Mouse (Mus musculus) testis, adult 2 months (tissue): ENCODE data around the gene Axin1. TPM values are rescaled to one million over a fixed set of nuclear protein-coding genes. Genes with fewer than 3 reads are reported as not detected.

ENCODE experiments used
- H3K27ac ChIP-seq: fragments of 200-500 bp; 2 replicates; pipeline ENCODE4 v1.5.1; 2012; ENCODE audit warnings: low read depth, low read length; ENCODE audit not compliant: control insufficient read depth, insufficient read depth
- H3K27me3 ChIP-seq: fragments of 200-500 bp; 2 replicates; pipeline ENCODE4 v1.6.1; 2012; ENCODE audit warnings: mild to moderate bottlenecking, low read length, moderate library complexity; ENCODE audit not compliant: control insufficient read depth, insufficient read depth
- H3K36me3 ChIP-seq: fragments of 200-500 bp; 2 replicates; pipeline ENCODE4 v1.6.1; 2012; ENCODE audit warnings: mild to moderate bottlenecking, low read length; ENCODE audit not compliant: control insufficient read depth, insufficient read depth
- H3K4me1 ChIP-seq: fragments of 200-500 bp; 2 replicates; pipeline ENCODE4 v1.6.1; 2012; ENCODE audit warnings: low read length; ENCODE audit not compliant: control insufficient read depth, insufficient read depth
- H3K4me3 ChIP-seq: fragments of 200-500 bp; 2 replicates; pipeline ENCODE4 v1.5.1; 2012; ENCODE audit warnings: low read depth, mild to moderate bottlenecking, low read length, moderate library complexity, mixed read lengths; ENCODE audit not compliant: control insufficient read depth
- CTCF ChIP-seq: fragments of 200-500 bp; IDR thresholded peaks from 2 replicates; pipeline ENCODE4 v1.5.1; 2012; ENCODE audit warnings: low read depth, mild to moderate bottlenecking, inconsistent platforms, low read length, moderate library complexity; ENCODE audit not compliant: control insufficient read depth, insufficient read depth, insufficient replicate concordance
- POLR2A ChIP-seq: fragments of 200-500 bp; IDR thresholded peaks from 2 replicates; pipeline ENCODE4 v1.6.1; 2012; ENCODE audit warnings: low read depth, mild to moderate bottlenecking, inconsistent platforms, low read length, moderate library complexity; ENCODE audit not compliant: control insufficient read depth
- polyA plus RNA-seq: library from polyadenylated mRNA; depleted of rRNA; stranded (reverse); fragments of >200 nt; gene quantifications from 2 replicates; pipeline ENCODE4 v1.2.3, GENCODE M21; 2012

Axin1 gene
- polyA plus RNA-seq, 1 experiment, result 15.0 TPM

DNA sequence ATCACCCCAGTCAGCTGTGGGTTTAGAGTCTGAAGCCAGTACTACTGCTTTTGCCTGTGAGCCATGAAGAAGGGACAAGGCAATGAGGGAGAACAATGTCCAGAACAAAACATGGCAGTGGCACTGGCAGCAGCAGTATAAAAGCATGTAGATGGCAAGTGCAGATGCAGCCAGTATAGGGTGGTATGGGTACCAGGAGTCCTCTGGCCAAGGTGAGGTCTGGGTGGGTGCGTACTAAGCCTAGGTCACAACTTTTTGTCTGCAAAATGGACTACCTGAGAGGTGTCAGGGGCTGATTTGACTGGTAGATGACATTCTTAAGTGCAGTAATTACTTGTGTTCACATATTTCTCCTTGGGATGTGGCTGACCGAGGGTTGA lies 747 bp upstream of the Axin1 start:
- peaks cover 8% of the 10 kb centered on the region for H3K4me1 ChIP-seq
- TF ChIP-seq POLR2A (no peak), CTCF (no peak)

GRCm38 (mm10) chr17:26138901-26139381 lies 453 bp downstream of the Axin1 start:
- Histone ChIP-seq H3K27ac (peak overlapping the region; percentile 86), H3K4me3 (peak overlapping the region; percentile 98), H3K4me1 (peaks cover 8% of the 10 kb centered on the region), H3K27me3 (no peaks in the 10 kb centered on the region), H3K36me3 (no peaks in the 10 kb centered on the region; the same call in 1 of the 2 replicates)
- TF ChIP-seq POLR2A (no peak), CTCF (no peak)

More for the DNA sequence above, 747 bp upstream of the Axin1 start:
- H3K27ac ChIP-seq, result peak overlapping the region; percentile 83
- H3K27me3 ChIP-seq, result no peaks in the 10 kb centered on the region
- H3K4me3 ChIP-seq, result peak overlapping the region; percentile 98
- no peaks in the 10 kb centered on the region for H3K36me3 ChIP-seq

GRCm38 (mm10) chr17:26142796-26143195 lies 4.3 kb downstream of the Axin1 start:
- H3K4me3 ChIP-seq, result no peak overlapping the region
- TF ChIP-seq POLR2A (no peak), CTCF (no peak)
- no peaks in the 10 kb centered on the region; the same call in 1 of the 2 replicates for H3K36me3 ChIP-seq
- no peak overlapping the region for H3K27ac ChIP-seq
- peaks cover under 1% of the 10 kb centered on the region for H3K4me1 ChIP-seq
- H3K27me3 ChIP-seq, result no peaks in the 10 kb centered on the region

DNA sequence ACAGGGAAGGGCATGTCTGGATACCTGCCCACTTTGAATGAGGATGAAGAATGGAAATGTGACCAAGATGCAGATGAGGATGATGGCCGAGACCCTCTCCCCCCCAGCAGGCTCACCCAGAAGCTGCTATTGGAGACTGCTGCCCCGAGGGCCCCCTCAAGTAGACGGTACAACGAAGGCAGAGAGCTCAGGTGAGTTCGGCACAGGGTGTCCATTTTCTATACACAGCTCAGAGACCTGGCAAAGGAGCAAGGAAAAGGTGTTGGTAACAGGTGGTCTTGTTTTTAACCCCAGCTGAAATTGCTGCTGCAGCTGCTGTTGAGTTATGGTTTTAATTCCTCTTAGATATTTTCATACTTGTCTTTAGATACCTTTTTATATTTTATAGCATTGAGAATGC lies 4.9 kb downstream of the Axin1 start:
- H3K36me3 ChIP-seq, result no peaks in the 10 kb centered on the region; the same call in 1 of the 2 replicates

DNA sequence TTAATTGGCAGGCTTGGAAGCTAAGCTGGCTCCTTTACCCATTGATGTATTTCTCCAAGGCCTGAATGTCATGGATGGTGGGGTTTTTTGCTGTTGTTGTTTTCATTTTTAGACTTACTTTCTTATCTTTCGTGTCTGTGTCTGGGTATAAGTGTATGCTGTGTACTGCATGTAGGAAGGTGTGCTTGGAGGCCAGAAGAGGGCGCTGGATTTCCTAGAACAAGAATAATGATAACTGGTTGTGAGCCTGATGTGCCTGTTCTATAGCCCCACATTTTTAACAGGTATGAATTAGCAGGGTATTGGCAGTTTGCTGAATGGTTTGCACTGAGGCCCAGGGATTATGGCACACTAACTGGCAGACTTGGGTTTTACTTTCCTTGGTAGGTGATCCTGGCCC lies 10.6 kb downstream of the Axin1 start:
- Histone ChIP-seq H3K27me3 (no peaks in the 10 kb centered on the region), H3K27ac (no peak overlapping the region), H3K4me3 (no peak overlapping the region), H3K36me3 (no peaks in the 10 kb centered on the region), H3K4me1 (no peaks in the 10 kb centered on the region)
- no peak for TF ChIP-seq POLR2A
- TF ChIP-seq CTCF, result no peak

More for the DNA sequence above, 4.9 kb downstream of the Axin1 start:
- TF ChIP-seq CTCF (no peak), POLR2A (no peak)
- no peaks in the 10 kb centered on the region; the same call in 1 of the 2 replicates for H3K4me1 ChIP-seq
- H3K27me3 ChIP-seq, result no peaks in the 10 kb centered on the region
- H3K4me3 ChIP-seq, result no peak overlapping the region
- no peak overlapping the region for H3K27ac ChIP-seq

DNA sequence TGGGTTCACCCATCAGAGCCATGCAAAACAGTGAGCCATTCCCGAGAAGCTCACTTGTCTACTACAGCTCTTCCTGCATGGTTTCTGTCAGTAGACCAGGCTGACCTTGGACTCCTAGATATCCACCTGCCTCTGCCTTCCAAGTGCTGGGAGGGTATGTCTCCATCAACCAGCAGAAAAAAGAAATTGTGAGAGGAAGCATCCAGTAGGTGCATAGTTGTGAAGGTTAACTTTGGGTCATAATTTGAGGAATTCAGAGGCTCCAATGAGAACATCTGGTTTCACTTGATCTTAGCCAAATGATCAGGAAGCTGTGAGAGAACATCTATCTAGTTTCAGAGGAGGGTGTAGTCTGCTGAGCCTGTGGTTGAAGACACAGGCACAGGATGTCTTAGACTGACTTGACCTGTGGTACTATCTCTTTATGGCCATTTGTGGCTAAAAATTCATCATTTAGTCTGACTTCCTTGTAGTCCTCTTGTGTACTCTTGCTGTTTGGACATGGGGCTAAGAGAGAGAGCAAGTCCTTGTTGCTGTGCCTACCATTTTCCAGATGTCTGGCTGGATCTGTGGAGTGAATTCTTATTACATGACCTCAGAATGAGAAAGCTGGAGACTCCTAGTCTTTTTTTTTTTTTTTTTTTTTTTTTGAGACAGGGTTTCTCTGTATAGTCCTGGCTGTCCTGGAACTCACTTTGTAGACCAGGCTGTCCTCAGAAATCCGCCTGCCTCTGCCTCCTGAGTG lies 13.6 kb downstream of the Axin1 start:
- Histone ChIP-seq H3K4me1 (no peaks in the 10 kb centered on the region), H3K4me3 (no peak overlapping the region), H3K36me3 (no peaks in the 10 kb centered on the region), H3K27ac (no peak overlapping the region), H3K27me3 (no peaks in the 10 kb centered on the region)
- TF ChIP-seq CTCF (no peak), POLR2A (no peak)

GRCm38 (mm10) chr17:26162736-26163135 lies 24.2 kb downstream of the Axin1 start:
- H3K4me3 ChIP-seq, result no peak overlapping the region
- no peaks in the 10 kb centered on the region for H3K4me1 ChIP-seq
- no peaks in the 10 kb centered on the region for H3K36me3 ChIP-seq
- H3K27me3 ChIP-seq, result no peaks in the 10 kb centered on the region
- no peak overlapping the region for H3K27ac ChIP-seq
- no peak for TF ChIP-seq CTCF
- no peak for TF ChIP-seq POLR2A
